Mouse (Mus musculus) layer of hippocampus, adult 2 months (tissue): ENCODE data around the gene Defb48. TPM values are rescaled to one million over a fixed set of nuclear protein-coding genes. Genes with fewer than 3 reads are reported as not detected.

Experiments
- DNase-seq, 2 experiments: peaks; one replicate each; pipeline ENCODE4 v3.0.0; 2022; ENCODE audit warnings: low spot score in 2 of 2
- H3K27ac ChIP-seq: fragments of 200-600 bp; 2 replicates; pipeline ENCODE4 v1.8.1; 2022
- H3K4me3 ChIP-seq: fragments of 200-600 bp; 2 replicates; pipeline ENCODE4 v1.8.1; 2022; ENCODE audit warnings: mild to moderate bottlenecking
- CTCF ChIP-seq: fragments of 200-600 bp; conservative IDR thresholded peaks from 2 replicates; pipeline ENCODE4 v1.8.1; 2022; ENCODE audit warnings: antibody characterized with exemption, mild to moderate bottlenecking, moderate library complexity
- total RNA-seq, 2 experiments: library from RNA; stranded (reverse); gene quantifications; 2 replicates each; pipeline ENCODE4 v1.2.3; 2021

The Defb48 gene
- total RNA-seq, 2 experiments from 2014 or later, result not detected

DNA sequence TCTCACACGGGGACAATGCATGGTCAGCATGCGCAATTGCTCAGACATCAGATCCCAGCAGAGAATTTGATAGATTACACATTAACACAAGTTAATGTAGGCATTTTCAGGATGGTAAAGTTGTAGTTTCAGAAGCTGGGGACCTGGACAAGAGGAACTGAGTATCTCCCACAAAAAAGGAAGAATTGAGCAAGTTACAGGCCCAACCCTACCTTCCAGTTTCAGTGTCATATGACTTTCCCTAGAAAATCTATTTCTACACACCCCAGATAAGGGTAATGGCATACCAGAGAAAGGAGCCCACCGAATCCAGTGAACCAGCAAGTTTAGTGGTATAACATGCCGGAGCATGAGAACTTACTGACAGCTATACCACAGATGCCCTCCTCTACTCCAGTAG is 20.7 kb downstream of the Defb48 start:
- no peak for DNase-seq
- Histone ChIP-seq H3K4me3 (no peak overlapping the region), H3K27ac (no peak overlapping the region)
- no peak for TF ChIP-seq CTCF

DNA sequence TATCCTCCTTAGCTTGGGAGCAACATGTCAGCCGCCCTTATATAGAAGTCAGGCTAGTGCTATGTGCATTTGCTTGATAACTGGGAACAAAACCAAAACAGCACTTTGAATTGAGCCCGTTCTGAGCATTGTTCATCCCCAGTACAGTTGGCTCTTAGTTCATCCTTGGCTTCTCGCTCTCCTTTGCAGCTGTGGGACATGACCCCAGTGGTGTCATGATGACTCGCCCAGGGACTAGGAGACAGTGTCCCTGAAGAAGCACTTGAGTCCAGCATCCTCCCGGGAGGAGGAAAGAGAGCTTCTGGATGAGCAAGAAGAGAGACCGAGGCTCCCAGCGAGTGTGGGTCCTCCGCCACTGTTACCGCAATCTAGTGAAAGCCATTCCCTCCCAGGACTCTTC is 28.2 kb downstream of the Defb48 start:
- no peak for DNase-seq
- Histone ChIP-seq H3K27ac (peak overlapping the region; percentile 23; the same call in 1 of the 2 replicates), H3K4me3 (no peak overlapping the region)
- TF ChIP-seq CTCF, result no peak

DNA sequence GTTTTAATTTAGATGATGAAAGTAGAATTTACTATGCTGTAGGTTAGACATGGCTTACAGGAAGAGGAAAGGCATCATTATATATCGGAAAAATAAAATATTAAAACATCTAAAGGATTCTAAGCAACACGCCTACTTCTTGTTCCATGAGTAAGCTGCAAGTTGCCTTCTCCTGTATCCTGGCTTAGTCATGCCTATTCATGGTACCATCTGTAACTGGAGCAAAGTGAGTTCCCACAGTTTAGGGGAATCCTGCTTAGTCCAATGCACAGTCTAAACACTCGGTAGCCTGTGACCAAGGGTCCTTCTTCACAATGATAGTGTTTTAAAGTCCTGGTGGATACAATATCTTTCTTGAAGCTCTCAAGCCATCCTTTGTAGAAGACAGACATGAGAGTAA is 37.5 kb downstream of the Defb48 start:
- no peak for TF ChIP-seq CTCF
- DNase-seq, result no peak
- Histone ChIP-seq H3K4me3 (no peak overlapping the region), H3K27ac (no peak overlapping the region)

GRCm38 (mm10) chr14:62940383-62941074 is 43.8 kb downstream of the Defb48 start:
- no peak for DNase-seq

GRCm38 (mm10) chr14:62939435-62939834 is 44.9 kb downstream of the Defb48 start:
- DNase-seq, result no peak
- Histone ChIP-seq H3K27ac (no peak overlapping the region), H3K4me3 (no peak overlapping the region)
- TF ChIP-seq CTCF, result peak; percentile 62

More at GRCm38 (mm10) chr14:62940383-62941074, 43.8 kb downstream of the Defb48 start:
- no peak for TF ChIP-seq CTCF
- Histone ChIP-seq H3K4me3 (no peak overlapping the region), H3K27ac (0 out of 2 replicates have a peak overlapping the region, but pooled peaks have one; percentile 40)

DNA sequence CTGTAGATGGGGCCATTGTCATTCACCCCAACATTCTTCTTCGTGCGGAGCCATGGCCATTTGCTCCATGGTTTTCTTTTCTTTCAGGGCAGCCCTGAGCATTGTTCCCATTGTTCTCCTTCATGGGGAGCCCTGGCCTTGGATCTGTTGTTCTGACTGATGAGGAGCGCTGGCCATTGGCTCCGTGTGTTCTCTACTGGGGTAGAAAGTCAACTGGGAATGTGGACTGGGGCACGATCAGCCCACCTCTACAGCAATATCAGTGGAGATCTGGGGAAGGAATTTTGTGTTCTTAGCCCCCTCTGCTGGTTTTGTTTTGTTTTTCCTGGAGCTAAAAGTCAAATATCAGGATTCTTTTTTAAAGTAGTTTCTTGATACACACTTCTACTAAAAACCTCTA is 46.6 kb downstream of the Defb48 start:
- Histone ChIP-seq H3K27ac (peak overlapping the region; percentile 28; the same call in 1 of the 2 replicates), H3K4me3 (no peak overlapping the region; the same call in 1 of the 2 replicates)
- DNase-seq, result peak; percentile 21 to 56
- peak; percentile 79 for TF ChIP-seq CTCF

- no peak for TF ChIP-seq CTCF
- H3K4me3 ChIP-seq, result no peak overlapping the region
- peak overlapping the region; percentile 18; the same call in 1 of the 2 replicates for H3K27ac ChIP-seq
- no peak for DNase-seq
Measured at GRCm38 (mm10) chr14:62936631-62937380, 47.5 kb downstream of the Defb48 start.

- DNase-seq, result peak; percentile 22 to 26
- TF ChIP-seq CTCF, result no peak
- no peak overlapping the region for H3K4me3 ChIP-seq
Measured at GRCm38 (mm10) chr14:62935361-62935760, 48.9 kb downstream of the Defb48 start.

GRCm38 (mm10) chr14:62928101-62928541 is 56.2 kb downstream of the Defb48 start:
- H3K27ac ChIP-seq, result peak overlapping the region; percentile 56
- no peak for TF ChIP-seq CTCF
- DNase-seq, result peak; percentile 49 to 62

More at GRCm38 (mm10) chr14:62935361-62935760, 48.9 kb downstream of the Defb48 start:
- H3K27ac ChIP-seq, result peak overlapping the region; percentile 70

More at GRCm38 (mm10) chr14:62928101-62928541, 56.2 kb downstream of the Defb48 start:
- no peak overlapping the region for H3K4me3 ChIP-seq

Other genes starting within 250 kb of the Defb48 start
- 10 to 100 TPM; 46.0 to 50.3 TPM for gene Ints6, start 223.3 kb downstream of the Defb48 start, total RNA-seq
- gene Wdfy2, start 146.8 kb downstream of the Defb48 start, total RNA-seq, result 10 to 100 TPM; 15.2 to 16.5 TPM
- gene Defb47, start 13.6 kb upstream of the Defb48 start, total RNA-seq, result not detected
- gene Defb43, start 27.3 kb upstream of the Defb48 start, total RNA-seq, result not detected
- gene Defb42, start 62.5 kb upstream of the Defb48 start, total RNA-seq, result under 1 TPM in 1 of 2 experiments, not detected in 1; 0.25 TPM
- not detected for gene Defb30, start 65.5 kb upstream of the Defb48 start, total RNA-seq